Mouse (Mus musculus): ENCODE results near the gene Shc4.

GRCm38 (mm10) chr2:125577670-125578069 is 146.3 kb downstream of the Shc4 start:
- TF ChIP-seq CTCF (IDR thresholded peaks at IDR 0.05; ENCODE audit: control insufficient read depth, insufficient read depth, insufficient read length) = no peak
- TF ChIP-seq MAX (IDR thresholded peaks at IDR 0.05) = no peak
- TF ChIP-seq MYOG (IDR thresholded peaks at IDR 0.05; ENCODE audit: control insufficient read depth, extremely low read depth, insufficient read length) = no peak
